Comparison of ENCODE assay signal across 1 mouse cellular context in genomic region chr1:170554235-170554938, GRCm38 (mm10).
TF ChIP-seq lines count a peak whose summit lies in the region.

No protein-coding gene starts in this region.

TF ChIP-seq in MEL, 35 proteins besides CTCF, POLR2A, EP300 and RAD21 (continued from another document):
- TF ChIP-seq USF2 (IDR thresholded peaks at IDR 0.05; ENCODE audit: borderline replicate concordance in 1 of 2, insufficient read depth in 1 of 2, low read depth in 1 of 2, low read length in 2 of 2) (no peak), MYB (IDR thresholded peaks at IDR 0.05; ENCODE audit: low read depth, low read length) (no peak), ZNF384 (IDR thresholded peaks at IDR 0.05; ENCODE audit: low read depth, low read length) (no peak), USF1 (IDR thresholded peaks at IDR 0.05; ENCODE audit: low read depth, low read length) (no peak), SMC3 (IDR thresholded peaks at IDR 0.05; ENCODE audit: low read depth, low read length) (no peak), E2F4 (IDR thresholded peaks at IDR 0.05; ENCODE audit: borderline replicate concordance, low read depth, low read length) (no peak), ELF1 (IDR thresholded peaks at IDR 0.05; ENCODE audit: low read depth, low read length) (no peak), NRF1 (IDR thresholded peaks at IDR 0.05; ENCODE audit: insufficient read depth, low read depth, low read length, poor library complexity, severe bottlenecking) (no peak), KAT2A (conservative IDR thresholded peaks at IDR 0.05; ENCODE audit: low read depth, low read length) (no peak), MYC (IDR thresholded peaks at IDR 0.05; ENCODE audit: low read depth, low read length) (no peak), NELFE (IDR thresholded peaks at IDR 0.05; ENCODE audit: low read depth, low read length) (no peak), RCOR1 (IDR thresholded peaks at IDR 0.05; ENCODE audit: low read depth, low read length) (peak; percentile 19; the same call in 1 of the 2 replicates), MAX (IDR thresholded peaks at IDR 0.05; ENCODE audit: low read length) (no peak), SIN3A (IDR thresholded peaks at IDR 0.05; ENCODE audit: low read length) (no peak), GATA1 (IDR thresholded peaks at IDR 0.05; ENCODE audit: low read depth, low read length) (peak; percentile 85), MAFK (IDR thresholded peaks at IDR 0.05; ENCODE audit: borderline replicate concordance, low read depth, low read length) (no peak), TBP (IDR thresholded peaks at IDR 0.05; ENCODE audit: low read depth, low read length) (no peak), ZKSCAN1 (IDR thresholded peaks at IDR 0.05; ENCODE audit: low read depth, low read length) (no peak), MEF2A (IDR thresholded peaks at IDR 0.05; ENCODE audit: extremely low read depth, insufficient replicate concordance, low read depth, low read length, poor library complexity, severe bottlenecking) (no peak; the same call in 1 of the 2 replicates), GABPA (IDR thresholded peaks at IDR 0.05; ENCODE audit: low read depth, low read length) (no peak), JUND (IDR thresholded peaks at IDR 0.05; ENCODE audit: low read depth, low read length) (no peak; the same call in 1 of the 2 replicates), MAZ (IDR thresholded peaks at IDR 0.05; ENCODE audit: low read depth, low read length) (no peak), MXI1 (IDR thresholded peaks at IDR 0.05; ENCODE audit: low read depth, low read length) (no peak), CHD1 (IDR thresholded peaks at IDR 0.05; ENCODE audit: low read depth, low read length) (no peak), TAL1 (IDR thresholded peaks at IDR 0.05; ENCODE audit: low read length) (peak; percentile 83), ETS1 (IDR thresholded peaks at IDR 0.05; ENCODE audit: low read depth, low read length) (peak; percentile 69), POLR2AphosphoS2 (IDR thresholded peaks at IDR 0.05; ENCODE audit: low read length) (no peak), CHD2 (IDR thresholded peaks at IDR 0.05; ENCODE audit: low read length) (no peak), TCF12 (IDR thresholded peaks at IDR 0.05; ENCODE audit: low read depth, low read length) (peak; percentile 93), POLR2AphosphoS5 (IDR thresholded peaks at IDR 0.05; ENCODE audit: borderline replicate concordance, low read depth, low read length) (no peak)
